Mouse (Mus musculus) CH12.LX (cell line): ENCODE measurements around the gene Slc26a9. TPM values are rescaled to one million over a fixed set of nuclear protein-coding genes. Genes with fewer than 3 reads are reported as not detected.

Source experiments
- DNase-seq: peaks from one replicate; pipeline ENCODE4 v3.0.0-alpha.2; 2013; ENCODE audit errors: extremely low read depth
- H3K27ac ChIP-seq: 2 replicates; pipeline ENCODE4 v1.5.1; 2012; ENCODE audit warnings: low read depth, mild to moderate bottlenecking, control low read depth, moderate library complexity; ENCODE audit not compliant: insufficient read depth
- H3K27me3 ChIP-seq: replicated peaks from 2 replicates; pipeline ENCODE3; 2012; ENCODE audit warnings: inconsistent platforms
- H3K36me3 ChIP-seq, 2 experiments: replicated peaks in 1 of 2; 2 replicates each; pipeline versions ENCODE3 to v1.6.1; 2012; ENCODE audit warnings: inconsistent platforms in 1 of 2, low read length in 1 of 2, mild to moderate bottlenecking in 1 of 2, mixed read lengths in 1 of 2, moderate library complexity in 1 of 2; ENCODE audit not compliant: control insufficient read depth in 1 of 2, insufficient read depth in 1 of 2
- H3K4me1 ChIP-seq, 2 experiments: 2 replicates each; pipeline ENCODE4 v1.6.1; 2012; ENCODE audit warnings: inconsistent platforms in 1 of 2, moderate library complexity in 1 of 2; ENCODE audit not compliant: insufficient read depth in 2 of 2, control insufficient read depth in 1 of 2
- H3K4me2 ChIP-seq: 2 replicates; pipeline ENCODE4 v1.6.1; 2012; ENCODE audit warnings: low read depth, mild to moderate bottlenecking, control low read depth; ENCODE audit not compliant: poor library complexity, insufficient read depth, severe bottlenecking
- H3K4me3 ChIP-seq, 3 experiments: fragments of 150-350 bp in 1 of 3; sonication (generic) in 1 of 3; replicated peaks in 1 of 3; 2 replicates each; pipeline versions ENCODE3 to v1.5.1; 2011 to 2012; ENCODE audit warnings: low read depth in 2 of 3, low read length in 2 of 3, mild to moderate bottlenecking in 2 of 3, moderate library complexity in 2 of 3, control low read depth in 1 of 3, improper control_type of control experiment in 1 of 3, inconsistent platforms in 1 of 3, mixed read lengths in 1 of 3; ENCODE audit not compliant: poor library complexity in 1 of 3
- H3K79me2 ChIP-seq: replicated peaks from 2 replicates; pipeline ENCODE4 v1.6.1; 2012; ENCODE audit warnings: mild to moderate bottlenecking, moderate library complexity; ENCODE audit not compliant: control insufficient read depth, poor library complexity, insufficient read depth, severe bottlenecking; ENCODE audit errors: extremely low read depth
- H3K9ac ChIP-seq: 2 replicates; pipeline ENCODE4 v1.6.1; 2012; ENCODE audit warnings: low read depth, mild to moderate bottlenecking, control low read depth, moderate library complexity; ENCODE audit not compliant: insufficient read depth
- H3K9me3 ChIP-seq: replicated peaks from 2 replicates; pipeline ENCODE3; 2012; ENCODE audit warnings: low read length, inconsistent platforms, mixed read lengths
- BHLHE40 ChIP-seq: IDR thresholded peaks from 2 replicates; pipeline ENCODE4 v1.6.1; 2011; ENCODE audit warnings: mild to moderate bottlenecking, low read depth, low read length, improper control_type of control experiment
- CHD1 ChIP-seq: IDR thresholded peaks from 2 replicates; pipeline ENCODE4 v1.6.1; 2012; ENCODE audit warnings: low read depth, low read length, improper control_type of control experiment, inconsistent platforms
- CHD2 ChIP-seq: IDR thresholded peaks from 2 replicates; pipeline ENCODE4 v1.6.1; 2011; ENCODE audit warnings: low read length, improper control_type of control experiment
- ELF1 ChIP-seq: IDR thresholded peaks from 2 replicates; pipeline ENCODE4 v1.6.1; 2014; ENCODE audit warnings: low read depth, mild to moderate bottlenecking, inconsistent platforms, low read length, improper control_type of control experiment
- ETS1 ChIP-seq: conservative IDR thresholded peaks from 2 replicates; pipeline ENCODE4 v1.6.1; 2012; ENCODE audit warnings: low read depth, mild to moderate bottlenecking, inconsistent platforms, low read length, improper control_type of control experiment, moderate library complexity
- IRF4 ChIP-seq: IDR thresholded peaks from 2 replicates; pipeline ENCODE4 v1.6.1; 2014; ENCODE audit warnings: low read depth, mild to moderate bottlenecking, inconsistent platforms, low read length, improper control_type of control experiment
- JUN ChIP-seq: IDR thresholded peaks from 2 replicates; pipeline ENCODE4 v1.6.1; 2011; ENCODE audit warnings: low read depth, mild to moderate bottlenecking, low read length, improper control_type of control experiment, moderate library complexity; ENCODE audit not compliant: insufficient read depth
- MAFK ChIP-seq: IDR thresholded peaks from 2 replicates; pipeline ENCODE4 v1.6.1; 2011; ENCODE audit warnings: low read length, improper control_type of control experiment; ENCODE audit not compliant: insufficient replicate concordance
- MAZ ChIP-seq: IDR thresholded peaks from 2 replicates; pipeline ENCODE4 v1.6.1; 2012; ENCODE audit warnings: low read depth, mild to moderate bottlenecking, inconsistent platforms, low read length, improper control_type of control experiment, moderate library complexity
- MYC ChIP-seq: IDR thresholded peaks from 2 replicates; pipeline ENCODE4 v1.6.1; 2011; ENCODE audit warnings: low read depth, mild to moderate bottlenecking, improper control_type of control experiment, low read length
- NELFE ChIP-seq: IDR thresholded peaks from 2 replicates; pipeline ENCODE4 v1.6.1; 2011; ENCODE audit warnings: low read depth, low read length, improper control_type of control experiment
- PAX5 ChIP-seq: IDR thresholded peaks from 2 replicates; pipeline ENCODE4 v1.6.1; 2012; ENCODE audit warnings: low read length, inconsistent platforms, mixed read lengths
- POLR2A ChIP-seq: IDR thresholded peaks from 2 replicates; pipeline ENCODE4 v1.6.1; 2011; ENCODE audit warnings: low read depth, mild to moderate bottlenecking, improper control_type of control experiment, low read length
- POLR2AphosphoS2 ChIP-seq: IDR thresholded peaks from 2 replicates; pipeline ENCODE4 v1.6.1; 2011; ENCODE audit warnings: low read depth, low read length, improper control_type of control experiment
- RCOR1 ChIP-seq: conservative IDR thresholded peaks from 2 replicates; pipeline ENCODE4 v1.6.1; 2012; ENCODE audit warnings: low read depth, mild to moderate bottlenecking, inconsistent platforms, low read length, improper control_type of control experiment
- TCF12 ChIP-seq: IDR thresholded peaks from 2 replicates; pipeline ENCODE4 v1.6.1; 2014; ENCODE audit warnings: low read depth, mild to moderate bottlenecking, inconsistent platforms, low read length, improper control_type of control experiment
- UBTF ChIP-seq: IDR thresholded peaks from 2 replicates; pipeline ENCODE4 v1.6.1; 2012; ENCODE audit warnings: low read depth, mild to moderate bottlenecking, inconsistent platforms, low read length, improper control_type of control experiment, moderate library complexity
- USF2 ChIP-seq: conservative IDR thresholded peaks from 2 replicates; pipeline ENCODE4 v1.6.1; 2011; ENCODE audit warnings: low read depth, low read length, improper control_type of control experiment
- ZC3H11A ChIP-seq: IDR thresholded peaks from 2 replicates; pipeline ENCODE4 v1.6.1; 2012; ENCODE audit warnings: low read depth, mild to moderate bottlenecking, inconsistent platforms, low read length, improper control_type of control experiment
- ZKSCAN1 ChIP-seq: IDR thresholded peaks from 2 replicates; pipeline ENCODE4 v1.6.1; 2012; ENCODE audit warnings: low read depth, inconsistent platforms, low read length, improper control_type of control experiment, borderline replicate concordance
- ZMIZ1 ChIP-seq: IDR thresholded peaks from 2 replicates; pipeline ENCODE4 v1.6.1; 2012; ENCODE audit warnings: low read depth, mild to moderate bottlenecking, inconsistent platforms, low read length, improper control_type of control experiment
- dilution Hi-C: fragments of 300-500 bp; cut with MboI; formaldehyde crosslinking; loops from 2 replicates; pipeline ENCODE4 v1.14.3; 2020; ENCODE audit warnings: low sequenced_read_pairs; ENCODE audit not compliant: extremely low pct_unique_long_range_greater_than_20kb, extremely low pct_ligation_motif_present
- in situ Hi-C: fragments of 300-500 bp; cut with MboI; formaldehyde crosslinking; loops from 3 replicates; pipeline ENCODE4 v1.14.3; 2019; ENCODE audit warnings: low sequenced_read_pairs, low pct_ligation_motif_present, low pct_unique_long_range_greater_than_20kb, mixed read lengths
- polyA plus RNA-seq: library from polyadenylated mRNA; unstranded; fragments of >175 nt; gene quantifications from 2 replicates; pipeline ENCODE4 v1.2.1, GENCODE M21; 2012; ENCODE audit warnings: low read depth; ENCODE audit not compliant: insufficient read length
- total RNA-seq, 2 experiments: library from RNA; depleted of rRNA; stranded (reverse); fragments of 300-350 nt in 1 of 2; fragments of >200 nt in 1 of 2; gene quantifications; 2 replicates each; pipeline ENCODE4 v1.2.3; 2012 to 2014

Slc26a9 gene
- not detected in 2 replicates for total RNA-seq (2012; rRNA removed)
- not detected in 2 replicates for total RNA-seq (2014; rRNA removed)
- 0.29 and 0.31 TPM in 2 replicates for polyA plus RNA-seq

DNA sequence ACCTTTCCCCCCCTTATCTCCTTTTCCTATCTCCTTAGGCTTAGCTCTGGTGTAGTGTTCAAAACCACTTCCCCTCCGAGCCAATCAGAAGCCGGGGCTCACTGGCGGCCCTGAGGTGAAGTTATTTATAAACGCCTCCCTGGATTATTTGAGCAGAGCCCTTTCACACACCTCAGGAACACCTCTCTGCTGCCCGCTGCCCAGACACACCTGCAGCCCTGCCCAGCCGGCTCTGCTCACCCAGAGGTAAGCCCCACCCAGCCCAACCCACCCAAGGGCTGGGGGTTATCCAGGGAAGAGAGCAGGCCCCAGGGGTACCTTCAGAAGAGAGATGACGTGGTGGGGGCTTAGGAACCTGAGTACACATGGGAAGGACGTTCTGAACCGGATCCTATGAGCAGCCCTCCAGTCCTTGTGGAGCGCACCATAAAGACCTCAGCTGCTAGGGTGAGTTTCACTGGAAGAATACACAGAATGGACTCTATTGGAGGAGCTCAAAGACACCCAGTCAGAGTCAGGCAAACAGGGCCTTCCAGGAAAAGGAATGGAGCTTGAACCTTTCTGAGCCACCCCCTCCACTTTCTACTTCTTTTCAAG lies at the start of gene Slc26a9:
Gene Slc26a9 (plus strand): TSS at position 155 of the 597 bp plus-strand sequence.
- no peak for DNase-seq
- no peak within 1 kb of the TSS for H3K4me2 ChIP-seq
- no peaks in the 10 kb centered on the region for H3K36me3 ChIP-seq
- peaks cover 3% of the 10 kb centered on the region for H3K27me3 ChIP-seq
- H3K9me3 ChIP-seq, result no peaks in the 10 kb centered on the region
- no peak for TF ChIP-seq CHD2
- no peak for TF ChIP-seq CHD1
- no peak for TF ChIP-seq ZMIZ1
- TF ChIP-seq MAZ, result no peak
- TF ChIP-seq USF2, result no peak
- no peak for TF ChIP-seq TCF12
- TF ChIP-seq BHLHE40, result no peak
- TF ChIP-seq ZC3H11A, result no peak
- TF ChIP-seq MAFK, result no peak
- no peak for TF ChIP-seq ELF1
- TF ChIP-seq NELFE, result no peak
- TF ChIP-seq MYC, result no peak
- no peak for TF ChIP-seq POLR2A
- no peak for TF ChIP-seq RCOR1
- H3K4me3 ChIP-seq, result no peak within 1 kb of the TSS
- H3K79me2 ChIP-seq, result no peaks in the 10 kb centered on the region
- no peak within 1 kb of the TSS for H3K27ac ChIP-seq
- no peak within 1 kb of the TSS for H3K9ac ChIP-seq
- in situ Hi-C loops, result no loop called here
- dilution Hi-C loops, result no loop called here
- H3K4me1 ChIP-seq, result peaks cover 3 to 44% of the 10 kb centered on the region in 2 experiments

DNA sequence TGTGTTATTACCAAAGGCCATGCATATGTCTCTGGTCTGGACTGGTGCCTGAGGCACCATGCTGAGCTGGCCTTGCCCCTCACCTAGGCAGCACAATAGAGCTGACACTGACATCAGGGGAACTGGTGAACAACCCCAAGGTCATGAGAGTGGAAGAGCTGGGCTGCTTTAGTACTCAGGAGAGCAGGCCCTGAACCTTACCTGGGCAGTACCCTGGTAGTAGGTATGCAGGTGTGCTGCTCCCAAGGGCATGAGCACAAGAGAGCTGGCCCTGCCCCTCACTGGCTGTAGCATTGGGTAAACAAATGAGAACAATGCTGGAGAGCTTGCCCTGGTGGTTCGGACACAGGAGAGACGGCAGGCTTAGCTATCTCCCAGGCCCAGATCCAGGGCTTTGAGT lies 48.5 kb upstream of the Slc26a9 start:
- H3K79me2 ChIP-seq, result no peaks in the 10 kb centered on the region
- peaks cover 19 to 50% of the 10 kb centered on the region in 2 experiments for H3K4me1 ChIP-seq
- H3K4me2 ChIP-seq, result no peak overlapping the region
- H3K4me3 ChIP-seq, result no peak overlapping the region
- dilution Hi-C loops, result no loop called here
- no peak overlapping the region for H3K9ac ChIP-seq
- no peaks in the 10 kb centered on the region for H3K36me3 ChIP-seq
- in situ Hi-C loops, result no loop called here
- H3K9me3 ChIP-seq, result no peaks in the 10 kb centered on the region
- H3K27ac ChIP-seq, result no peak overlapping the region
- no peaks in the 10 kb centered on the region for H3K27me3 ChIP-seq
- TF ChIP-seq POLR2AphosphoS2 (no peak), CHD2 (no peak), UBTF (no peak), CHD1 (no peak), ETS1 (no peak), IRF4 (no peak), NELFE (no peak), ZKSCAN1 (no peak), PAX5 (no peak), JUN (no peak)
- no peak for DNase-seq
